Mouse (Mus musculus) gastrocnemius, postnatal 10 days (tissue): ENCODE data around the gene Dapk3. TPM values are rescaled to one million over a fixed set of nuclear protein-coding genes. Genes with fewer than 3 reads are reported as not detected.
"Not testable (repeated sequence)": the region's sequence is repeated elsewhere in the genome, so short reads cannot be mapped to it uniquely, and the experiment has no call there.

ENCODE experiments used
- DNase-seq: peaks from one replicate; pipeline ENCODE4 v3.0.0; 2021; ENCODE audit warnings: mixed read lengths
- total RNA-seq, 2 experiments: library from RNA; stranded (reverse); gene quantifications; 2 replicates each; pipeline ENCODE4 v1.2.3; 2021

Dapk3 gene
- total RNA-seq, 2 experiments from 2014 or later: 29.8 to 30.4 TPM

- no peak for DNase-seq
These were observed 37.0 kb upstream of the Dapk3 start for GRCm38 (mm10) chr10:81145778-81146177.

DNA sequence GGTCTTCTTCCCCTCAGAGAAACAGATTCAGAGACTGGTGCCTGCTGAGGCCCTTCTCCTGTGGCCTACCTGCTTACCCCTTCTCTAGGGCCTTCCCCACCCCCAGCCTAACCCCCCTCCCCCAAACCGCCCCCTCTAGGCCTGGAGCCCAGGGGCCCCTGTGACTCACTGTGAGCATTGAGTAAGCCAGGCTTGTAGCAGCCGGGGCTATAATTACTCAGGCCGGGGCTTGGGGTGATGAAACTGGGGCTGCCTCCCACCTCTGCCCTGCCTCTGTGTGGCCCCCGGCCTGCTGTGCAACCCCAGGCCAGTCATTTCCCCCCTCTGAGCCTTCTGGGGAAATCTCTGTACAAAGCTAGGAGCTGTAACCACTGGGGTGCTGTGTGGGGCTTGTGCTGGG is 36.5 kb upstream of the Dapk3 start:
- no peak for DNase-seq

GRCm38 (mm10) chr10:81151261-81151660 is 31.5 kb upstream of the Dapk3 start:
- no peak for DNase-seq

DNA sequence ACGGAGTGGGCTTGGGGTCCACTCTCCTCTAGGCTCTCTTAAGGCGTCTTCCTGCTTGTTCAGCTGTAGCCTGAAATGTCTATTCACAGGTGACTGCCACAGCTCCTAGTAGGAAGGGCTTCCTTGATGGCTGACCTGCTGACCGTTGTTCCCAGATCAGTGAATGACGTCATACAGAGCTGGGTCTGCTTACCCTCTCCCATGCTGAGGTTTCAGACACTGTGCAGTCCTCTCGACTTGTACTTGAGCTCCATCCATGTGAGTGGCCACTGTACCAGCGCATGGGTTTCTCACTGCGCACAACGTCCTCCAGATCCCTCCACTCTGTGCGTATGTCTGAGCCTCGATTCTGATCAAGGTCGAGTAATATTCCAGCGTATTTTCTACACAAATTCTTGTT is 30.2 kb upstream of the Dapk3 start:
- DNase-seq: no peak

DNA sequence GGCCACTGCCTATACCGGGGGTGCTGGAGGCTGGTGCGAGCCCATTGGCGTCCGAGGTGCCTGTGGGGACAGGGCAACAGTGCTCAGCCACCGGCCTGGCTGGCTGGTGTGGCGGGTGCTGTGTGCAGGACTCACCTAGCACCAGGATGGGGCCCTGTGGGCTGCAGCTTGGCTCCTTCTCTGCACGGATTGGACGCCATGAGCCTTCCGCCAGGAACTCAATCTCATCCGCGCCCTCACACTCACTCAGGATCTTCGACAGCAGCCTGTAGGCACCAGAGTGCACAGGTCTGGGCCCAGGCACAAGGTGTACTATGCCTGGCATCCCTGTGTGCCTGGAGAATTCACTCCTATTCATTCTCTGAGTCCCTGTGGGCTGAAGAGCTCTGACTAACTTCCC is 28.5 kb upstream of the Dapk3 start:
- DNase-seq: no peak

GRCm38 (mm10) chr10:81154736-81155135 is 28.1 kb upstream of the Dapk3 start:
- no peak for DNase-seq

DNA sequence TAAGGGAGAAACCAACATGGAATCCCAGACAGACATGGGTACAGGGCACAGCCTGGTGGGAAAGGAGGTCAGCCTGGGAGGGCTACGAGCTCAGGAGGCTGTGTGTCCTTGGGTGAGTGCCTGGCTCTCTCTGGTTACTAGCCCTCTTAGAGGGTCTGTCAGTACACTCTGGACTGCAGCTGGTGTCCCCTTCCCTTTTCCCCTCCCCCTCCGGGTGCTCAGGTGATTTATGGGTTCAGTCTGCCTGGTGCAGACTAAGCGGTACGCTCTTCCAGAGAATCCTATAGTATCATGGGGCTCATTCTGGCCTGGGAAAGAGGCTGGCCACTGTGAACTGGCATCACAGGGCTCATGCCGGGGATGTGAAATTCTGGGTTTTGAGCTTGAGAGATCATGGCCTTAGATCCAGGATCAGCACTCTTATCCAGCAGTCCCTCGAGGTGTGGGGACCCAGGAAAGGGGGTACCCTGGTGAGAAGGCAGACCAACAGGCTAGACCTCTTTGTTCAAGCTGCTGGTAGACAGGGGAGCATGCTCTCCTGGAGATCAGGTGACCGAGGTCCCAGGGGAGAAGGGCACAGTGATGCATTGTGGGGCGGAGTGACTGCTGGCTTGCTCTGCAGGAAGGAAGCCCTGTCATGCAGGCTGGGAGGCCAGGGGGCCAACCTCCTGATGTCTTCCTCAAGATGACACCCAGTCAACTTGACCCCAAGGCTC is 21.0 kb upstream of the Dapk3 start:
- DNase-seq: no peak

- DNase-seq: no peak
These were observed 20.5 kb upstream of the Dapk3 start for GRCm38 (mm10) chr10:81162318-81162652.

GRCm38 (mm10) chr10:81165118-81165517 is 17.7 kb upstream of the Dapk3 start:
- no peak for DNase-seq

DNA sequence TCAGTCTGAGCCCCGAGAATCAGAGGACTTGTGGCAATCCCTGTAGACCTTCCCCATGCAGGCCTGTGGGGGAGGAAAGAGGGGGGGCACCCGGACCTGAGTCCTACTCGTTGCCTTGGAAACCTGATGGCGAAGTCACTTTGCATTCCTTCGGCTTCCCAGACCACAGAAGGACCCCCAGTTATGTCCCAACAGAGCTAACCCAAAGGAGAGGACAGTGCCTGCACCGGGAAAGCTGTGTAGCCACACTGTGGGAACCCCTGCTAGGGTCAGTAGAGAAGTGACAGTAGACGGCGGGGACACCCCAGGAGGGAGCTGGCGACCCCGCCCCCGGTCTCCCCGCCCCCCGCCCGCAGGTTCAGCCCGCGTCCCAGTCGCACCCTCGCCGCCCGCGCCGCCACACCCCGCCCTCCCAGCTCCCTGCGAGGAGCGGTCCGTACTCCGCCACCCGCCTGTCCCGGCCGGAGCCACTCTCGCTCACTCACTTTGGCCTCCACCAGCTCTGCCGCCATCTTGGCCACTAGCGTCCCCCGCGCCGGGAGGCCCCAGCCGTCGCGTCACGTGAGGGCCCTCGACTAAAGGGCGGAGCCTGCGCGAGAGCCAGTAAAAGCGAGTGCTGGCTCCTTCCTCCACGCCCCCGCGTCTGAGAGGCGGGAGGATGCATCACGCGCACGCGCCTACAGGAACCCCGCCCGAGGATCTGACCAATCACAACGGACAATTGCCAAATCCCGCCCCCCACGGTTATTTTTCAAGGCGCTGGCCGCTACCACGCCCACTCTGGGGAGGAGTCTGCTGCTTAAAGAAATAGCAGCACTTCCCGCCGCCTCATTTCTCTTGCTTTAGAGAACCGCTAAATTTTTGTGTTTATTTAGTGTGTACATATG is 15.4 kb upstream of the Dapk3 start, which contains the start of gene Pias4:
Gene Pias4, minus strand, starts transcription at position 724 of the 887 bp plus-strand sequence.
- DNase-seq: peak; percentile 100

- no peak for DNase-seq
These were observed 14.7 kb upstream of the Dapk3 start for GRCm38 (mm10) chr10:81168087-81168431.

DNA sequence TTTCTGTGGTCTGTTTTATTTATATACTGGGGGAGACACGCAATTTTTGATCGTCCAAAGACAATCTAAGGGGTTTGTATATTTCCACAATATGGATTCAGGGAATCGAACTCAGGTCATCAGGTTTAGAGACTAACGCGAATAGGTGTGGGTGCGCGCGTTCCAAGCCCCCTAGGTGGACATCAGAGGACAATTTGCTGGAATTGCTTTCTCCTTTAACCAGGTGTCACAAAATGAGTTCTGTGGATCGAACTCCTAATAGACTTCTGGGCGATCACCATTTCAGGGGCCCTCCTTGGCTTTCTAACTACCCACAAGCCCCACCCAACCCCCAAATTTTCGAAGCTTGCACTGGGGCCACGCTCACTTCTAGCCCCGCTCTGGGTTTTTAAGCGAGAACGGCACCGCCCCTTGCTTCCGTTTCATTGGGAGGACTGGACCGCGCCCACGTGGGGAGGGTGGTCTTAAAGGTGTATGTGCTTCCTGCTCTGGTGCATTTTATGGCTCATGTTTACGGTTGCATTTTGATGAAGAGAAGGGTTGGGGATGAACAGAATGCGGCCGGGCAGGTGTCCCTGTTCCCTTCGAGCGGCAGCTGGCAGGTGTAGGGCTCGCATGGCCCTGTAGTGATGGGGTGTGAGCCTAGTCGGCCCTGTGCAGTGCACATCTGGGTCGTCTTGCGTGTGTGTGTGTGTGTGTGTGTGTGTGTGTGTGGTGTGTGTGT is 14.1 kb upstream of the Dapk3 start:
- DNase-seq: peak; percentile 74

GRCm38 (mm10) chr10:81169411-81169900 is 13.3 kb upstream of the Dapk3 start:
- DNase-seq: not testable (repeated sequence)

DNA sequence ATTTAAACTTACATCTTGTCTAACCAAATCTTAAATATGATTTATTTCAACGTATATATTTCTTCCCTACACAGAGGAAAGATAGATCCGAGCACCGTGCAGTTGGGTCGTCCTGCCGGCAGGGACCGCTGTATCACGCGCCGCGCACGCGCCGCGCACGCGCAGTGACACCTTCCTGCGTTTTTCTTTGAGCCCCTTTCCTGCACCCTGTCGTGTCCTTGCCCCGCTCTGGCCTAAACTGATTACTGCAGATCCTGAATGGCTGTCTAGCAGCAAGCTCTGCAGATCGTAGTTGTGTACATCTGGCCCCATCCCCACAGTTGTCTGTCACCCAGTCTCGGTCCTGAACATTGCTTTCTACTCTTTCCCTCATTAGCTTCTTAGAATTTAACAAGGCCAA is 9.7 kb upstream of the Dapk3 start:
- peak; percentile 84 for DNase-seq

DNA sequence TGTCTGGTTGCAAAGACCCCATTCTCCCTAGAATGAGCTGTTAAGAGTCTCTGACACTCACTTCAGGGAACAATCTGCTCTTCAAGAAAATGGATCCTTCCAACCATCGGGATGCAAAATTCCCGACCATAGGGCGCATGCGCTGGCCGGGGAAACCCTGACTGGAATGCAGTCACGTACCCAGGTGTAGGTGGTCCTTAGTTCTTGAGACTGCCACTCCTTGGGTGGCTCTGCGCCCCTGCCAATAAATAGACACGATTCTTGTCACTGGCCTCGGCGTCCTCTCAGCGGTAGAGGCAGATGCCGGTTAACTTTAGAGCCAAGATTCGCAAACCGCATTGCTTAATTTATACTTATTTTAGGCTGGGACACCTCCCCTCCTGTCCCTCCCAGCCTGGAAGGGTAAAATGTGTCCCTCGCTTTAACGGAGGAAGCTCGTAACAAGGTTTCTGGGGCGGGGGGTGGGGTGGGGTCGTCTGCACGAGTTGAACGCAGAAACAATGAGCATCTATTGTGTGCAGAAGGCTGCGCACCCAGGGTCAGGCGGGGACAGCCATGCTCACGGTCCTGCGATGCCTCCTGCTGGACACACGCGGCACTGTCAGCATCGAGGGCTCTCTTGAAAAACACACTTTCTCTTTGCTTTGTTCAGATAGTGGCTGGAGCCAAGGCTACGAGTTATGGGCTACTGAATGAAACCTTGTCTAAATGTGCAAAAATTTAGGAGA is 8.0 kb upstream of the Dapk3 start:
- peak; percentile 91 for DNase-seq

GRCm38 (mm10) chr10:81175345-81175701 is 7.5 kb upstream of the Dapk3 start:
- DNase-seq: not testable (repeated sequence)

- DNase-seq: peak; percentile 46
These were observed 6.8 kb upstream of the Dapk3 start for GRCm38 (mm10) chr10:81175936-81176465.

GRCm38 (mm10) chr10:81176466-81177271 is 6.1 kb upstream of the Dapk3 start, which contains the start of gene Eef2:
Gene Eef2, plus strand, starts transcription at chr10:81176631.
- DNase-seq: peak; percentile 100

DNA sequence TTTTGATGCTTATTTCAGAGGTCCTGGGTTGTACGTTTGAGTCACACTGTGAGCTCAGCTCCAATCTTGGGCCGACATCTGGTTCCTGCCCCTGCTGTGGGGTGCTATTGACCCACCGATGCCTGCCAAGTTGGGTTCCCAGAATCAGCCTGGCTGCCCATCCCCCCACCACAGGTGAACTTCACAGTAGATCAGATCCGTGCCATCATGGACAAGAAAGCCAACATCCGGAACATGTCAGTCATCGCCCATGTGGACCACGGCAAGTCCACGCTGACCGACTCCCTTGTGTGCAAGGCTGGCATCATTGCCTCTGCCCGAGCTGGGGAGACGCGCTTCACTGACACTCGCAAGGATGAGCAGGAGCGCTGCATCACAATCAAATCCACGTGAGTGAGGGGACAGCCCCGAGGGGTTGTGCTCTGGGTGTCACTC is 5.3 kb upstream of the Dapk3 start:
- DNase-seq: peak; percentile 40

- no peak for DNase-seq
These were observed 4.7 kb upstream of the Dapk3 start for GRCm38 (mm10) chr10:81177958-81178712.
